Mouse (Mus musculus) gastrocnemius, postnatal 36 days (tissue): ENCODE measurements around the gene Ahnak2. TPM values are rescaled to one million over a fixed set of nuclear protein-coding genes. Genes with fewer than 3 reads are reported as not detected.

Experiments
- DNase-seq, 2 experiments: peaks; one replicate each; pipeline ENCODE4 v3.0.0; 2022
- intact Hi-C: fragments of 180-260 bp; cut with DNase I; formaldehyde crosslinking; loops from one replicate; pipeline ENCODE4 v1.15.1; 2025
- total RNA-seq, 2 experiments: library from RNA; stranded (reverse); gene quantifications; 2 replicates each; pipeline ENCODE4 v1.2.3; 2021

Ahnak2 gene
- total RNA-seq, 2 experiments from 2014 or later: 5.0 to 7.0 TPM

GRCm38 (mm10) chr12:112766586-112766985 is 35.9 kb downstream of the Ahnak2 start:
- no peak for DNase-seq
- intact Hi-C loops: no loop called here

- intact Hi-C loops: no loop called here
- DNase-seq: no peak
Measured at GRCm38 (mm10) chr12:112764991-112765390, 37.5 kb downstream of the Ahnak2 start.

- intact Hi-C loops: no loop called here
- no peak for DNase-seq
Measured at GRCm38 (mm10) chr12:112764141-112764540, 38.3 kb downstream of the Ahnak2 start.

GRCm38 (mm10) chr12:112763176-112763575 is 39.3 kb downstream of the Ahnak2 start:
- no peak for DNase-seq
- intact Hi-C loops: no loop called here

- intact Hi-C loops: no loop called here
- DNase-seq: no peak
Measured at GRCm38 (mm10) chr12:112762018-112762417, 40.4 kb downstream of the Ahnak2 start.

- intact Hi-C loops: no loop called here
- DNase-seq: no peak
Measured at GRCm38 (mm10) chr12:112761411-112761810, 41.0 kb downstream of the Ahnak2 start.

- DNase-seq: peak in 1 of 2 experiments; percentile 4
- intact Hi-C loops: no loop called here
Measured at GRCm38 (mm10) chr12:112760154-112760926, 42.1 kb downstream of the Ahnak2 start, which contains the start of gene Pld4. Gene Pld4 (plus strand): TSS chr12:112760655.

GRCm38 (mm10) chr12:112759471-112759870 is 43.0 kb downstream of the Ahnak2 start:
- intact Hi-C loops: no loop called here
- peak in 1 of 2 experiments; percentile 2 for DNase-seq

GRCm38 (mm10) chr12:112757896-112758295 is 44.6 kb downstream of the Ahnak2 start:
- peak in 1 of 2 experiments; percentile 1 for DNase-seq
- intact Hi-C loops: no loop called here

- intact Hi-C loops: no loop called here
- no peak for DNase-seq
Measured at GRCm38 (mm10) chr12:112755900-112756299, 46.6 kb downstream of the Ahnak2 start.

GRCm38 (mm10) chr12:112752399-112752798 is 50.1 kb downstream of the Ahnak2 start:
- no peak for DNase-seq
- intact Hi-C loops: no loop called here

- intact Hi-C loops: no loop called here
- no peak for DNase-seq
Measured at GRCm38 (mm10) chr12:112750976-112751375, 51.5 kb downstream of the Ahnak2 start.

- intact Hi-C loops: loop anchor here (2.0 kb wide), 1 partner anchor 97 kb away; no protein-coding TSS in a partner anchor
- DNase-seq: peak in 1 of 2 experiments; percentile 1
Measured at GRCm38 (mm10) chr12:112747606-112747970, 54.9 kb downstream of the Ahnak2 start.

- peak in 1 of 2 experiments; percentile 3 for DNase-seq
- intact Hi-C loops: loop anchor here (2.0 kb wide), 1 partner anchor 98 kb away; no protein-coding TSS in a partner anchor
Measured at GRCm38 (mm10) chr12:112746808-112747605, 55.5 kb downstream of the Ahnak2 start.

GRCm38 (mm10) chr12:112746461-112746807 is 56.0 kb downstream of the Ahnak2 start:
- DNase-seq: peak in 1 of 2 experiments; percentile 3
- intact Hi-C loops: loop anchor here (2.0 kb wide), 1 partner anchor 98 kb away; no protein-coding TSS in a partner anchor

GRCm38 (mm10) chr12:112745716-112746115 is 56.7 kb downstream of the Ahnak2 start:
- intact Hi-C loops: loop anchor here (2.0 kb wide), 1 partner anchor 99 kb away; no protein-coding TSS in a partner anchor

GRCm38 (mm10) chr12:112744891-112745580 is 57.4 kb downstream of the Ahnak2 start:
- intact Hi-C loops: no loop called here
- DNase-seq: peak in 1 of 2 experiments; percentile 4

More at GRCm38 (mm10) chr12:112745716-112746115, 56.7 kb downstream of the Ahnak2 start:
- peak; percentile 3 to 12 for DNase-seq

GRCm38 (mm10) chr12:112744211-112744610 is 58.2 kb downstream of the Ahnak2 start:
- DNase-seq: peak in 1 of 2 experiments; percentile 6
- intact Hi-C loops: no loop called here

GRCm38 (mm10) chr12:112743168-112743975 is 59.1 kb downstream of the Ahnak2 start:
- intact Hi-C loops: no loop called here
- DNase-seq: peak; percentile 77 to 80

- peak in 1 of 2 experiments; percentile 11 for DNase-seq
- intact Hi-C loops: no loop called here
Measured at GRCm38 (mm10) chr12:112742768-112743167, 59.7 kb downstream of the Ahnak2 start.
